Mouse (Mus musculus) left cerebral cortex, postnatal 10 days (tissue): ENCODE results near the gene Mrfap1. TPM values are rescaled to one million over a fixed set of nuclear protein-coding genes. Genes with fewer than 3 reads are reported as not detected.

Experiments
- total RNA-seq, 2 experiments: library from RNA; stranded (reverse); gene quantifications; 2 replicates each; pipeline ENCODE4 v1.2.3; 2021

Mrfap1 gene
- total RNA-seq, 2 experiments from 2014 or later = 454 to 457 TPM

Other genes with a start within 250 kb of the Mrfap1 start
- gene Tbc1d14, start 203.5 kb downstream of the Mrfap1 start, total RNA-seq = 10 to 100 TPM; 89.7 to 95.6 TPM
- 10 to 100 TPM; 81.2 to 81.7 TPM for gene D5Ertd579e, start 100.7 kb downstream of the Mrfap1 start, total RNA-seq
- gene Bloc1s4, start 48.1 kb downstream of the Mrfap1 start, total RNA-seq = 10 to 100 TPM; 16.5 to 20.7 TPM
- 10 to 100 TPM; 18.2 to 23.1 TPM for gene Man2b2, start 33.9 kb upstream of the Mrfap1 start, total RNA-seq
- 100 to 1,000 TPM; 380 to 391 TPM for gene Ppp2r2c, start 71.7 kb upstream of the Mrfap1 start, total RNA-seq
- 10 to 100 TPM; 81.9 to 85.0 TPM for gene Wfs1, start 192.4 kb upstream of the Mrfap1 start, total RNA-seq